Mouse (Mus musculus) heart, adult 2 months (tissue): Measurements from ENCODE around the gene Hrc.

ENCODE experiments used
- CTCF ChIP-seq: fragments of 200-600 bp; IDR thresholded peaks from 2 replicates; pipeline ENCODE4 v1.8.1; 2022; ENCODE audit warnings: antibody characterized with exemption, mild to moderate bottlenecking, moderate library complexity
- EP300 ChIP-seq: fragments of 200-500 bp; IDR thresholded peaks from 2 replicates; pipeline ENCODE4 v1.6.1; 2011; ENCODE audit warnings: low read depth, low read length, control low read depth; ENCODE audit not compliant: insufficient read depth

DNA sequence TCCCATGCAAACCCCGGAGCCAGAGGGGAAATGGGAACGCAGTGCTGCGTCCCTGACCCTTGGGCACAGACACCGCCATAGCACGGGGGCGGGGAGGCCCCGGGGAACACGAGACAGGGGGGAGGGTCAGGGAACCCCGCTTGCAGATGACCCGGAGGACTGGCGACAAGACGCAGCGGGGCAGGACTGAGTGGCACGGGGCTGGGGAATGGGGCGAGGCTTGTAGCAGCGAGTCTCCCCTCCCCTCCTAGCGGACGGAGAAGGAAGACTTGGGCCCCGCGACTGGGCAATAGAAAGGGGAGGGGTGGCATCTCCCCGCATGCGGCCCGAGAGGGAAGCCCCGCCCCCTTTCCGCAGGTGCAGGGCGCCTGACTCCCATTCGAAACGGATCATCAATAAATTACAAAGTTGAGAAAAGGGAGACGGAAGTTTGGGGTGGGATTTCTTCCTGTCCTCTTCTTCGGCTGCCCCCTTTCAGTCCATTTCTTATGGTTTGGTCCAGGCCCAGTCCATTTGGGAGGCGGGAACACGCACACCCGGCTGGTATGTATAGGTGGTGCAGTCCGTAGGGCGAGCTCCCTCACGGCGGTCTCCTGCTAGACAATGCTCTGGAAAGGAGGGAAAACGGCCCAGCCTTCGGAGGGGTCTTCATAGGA is 4.4 kb downstream of the Hrc start:
- TF ChIP-seq CTCF (peak; percentile 52), EP300 (0 out of 2 replicates have a peak, but pooled peaks have one; percentile 12)
